Comparison of ENCODE assay signal across 8 mouse cellular contexts in genomic region chr9:108578545-108579343, GRCm38 (mm10). TPM values are rescaled to one million over a fixed set of nuclear protein-coding genes. Genes with fewer than 3 reads are reported as not detected.
DNase-seq lines count a peak whose midpoint lies in the region; ATAC-seq and TF ChIP-seq lines count a peak whose summit lies in the region.

Wdr6 (minus strand) TSS chr9:108578739.

- peak within 1 kb of the TSS; percentile 94 for H3K4me2 ChIP-seq in hindbrain, embryonic 13.5 days

- POLR2A ChIA-PET in Patski (lab: Charles Lee): interaction anchor here (1.6 kb wide), 1 partner anchor 10 kb away, joined by 11 read pairs; no protein-coding TSS in a partner anchor

- peak within 1 kb of the TSS; percentile 92 for H3K9ac ChIP-seq in hindbrain, embryonic 13.5 days

- DNase-seq in Patski (ENCODE audit: low read depth, low spot score): no peak
- peak; percentile 95 for DNase-seq in cerebellum, postnatal 14 days
- DNase-seq in frontal cortex, postnatal 14 days (ENCODE audit: low spot score in 2 of 2): peak; percentile 89 to 94
- DNase-seq in layer of hippocampus, postnatal 25 days (ENCODE audit: extremely low spot score in 1 of 2, low spot score in 1 of 2): peak; percentile 71 to 82
- peak; percentile 96 for DNase-seq in lung, postnatal 25 days (ENCODE audit: low spot score)
- peak; percentile 98 for DNase-seq in retina, postnatal 1 day
- peak; percentile 80 to 84 for DNase-seq in urinary bladder, adult 18-20 months (ENCODE audit: low spot score in 2 of 2)

- CTCF ChIA-PET in Patski (lab: Charles Lee): interaction anchor here (1.3 kb wide), 1 partner anchor 13 kb away, joined by 5 read pairs; no protein-coding TSS in a partner anchor

- no peak for TF ChIP-seq CTCF in Patski (IDR thresholded peaks at IDR 0.05)

- 4% methylated on average over 51 of the region's 51 CpGs for WGBS in hindbrain, embryonic 13.5 days

- in situ Hi-C loops in Patski (cut with MboI; ENCODE audit: low pct_unique_long_range_greater_than_20kb): no loop called here

- H3K36me3 ChIP-seq in hindbrain, embryonic 13.5 days: peaks cover 48% of the 10 kb centered on the region

- peaks cover 55% of the 10 kb centered on the region for H3K4me1 ChIP-seq in hindbrain, embryonic 13.5 days (replicated peaks)

- peak within 1 kb of the TSS; percentile 75 for H3K4me3 ChIP-seq in hindbrain, embryonic 13.5 days

- no peaks in the 10 kb centered on the region for H3K9me3 ChIP-seq in hindbrain, embryonic 13.5 days

- peak; percentile 92 for ATAC-seq in Patski
- ATAC-seq in hindbrain, embryonic 13.5 days (ENCODE audit: low FRiP score): peak; percentile 97

- H3K27ac ChIP-seq in hindbrain, embryonic 13.5 days: peak within 1 kb of the TSS; percentile 98

- no peaks in the 10 kb centered on the region for H3K27me3 ChIP-seq in Patski
- H3K27me3 ChIP-seq in hindbrain, embryonic 13.5 days: peaks cover 35% of the 10 kb centered on the region

RNA-seq across cellular contexts. Expression of gene Wdr6, which starts in this region (rescaled TPM):
- polyA plus RNA-seq in Patski (2021): 60.6 TPM
- polyA plus RNA-seq in hindbrain, embryonic 13.5 days (2015; fragmentation: Nextera tagmentation; extraction: Ambion mirVana): 280 and 317 TPM in 2 replicates
- 100 to 1,000 TPM; 116 to 134 TPM for total RNA-seq in layer of hippocampus, postnatal 25 days (2021)
